Mouse (Mus musculus): ENCODE measurements around the gene Cnpy1. TPM values are rescaled to one million over a fixed set of nuclear protein-coding genes. Genes with fewer than 3 reads are reported as not detected.

The Cnpy1 gene
- total and polyA plus RNA-seq, 3 experiments: not detected

DNA sequence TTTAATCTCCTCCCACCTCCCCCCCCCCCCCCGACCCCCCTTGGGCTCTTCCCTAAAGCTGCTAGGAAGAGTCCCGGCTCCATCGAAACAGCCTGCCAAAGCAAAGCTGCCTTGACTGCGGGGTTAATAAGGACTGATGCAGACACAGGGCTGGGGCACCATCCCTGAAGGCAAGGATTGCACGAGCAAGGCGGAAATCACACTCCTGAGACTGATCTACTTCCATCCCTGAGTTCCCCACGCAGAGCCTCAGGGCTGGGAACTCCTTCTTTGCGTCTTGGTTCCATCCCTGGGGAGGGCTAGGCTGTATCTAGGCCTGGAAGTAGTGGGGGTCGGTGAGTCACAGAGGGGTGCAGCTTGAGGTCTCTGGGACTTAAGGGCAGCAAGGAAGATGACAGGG is 71.5 kb downstream of the Cnpy1 start:
- Histone ChIP-seq H3K27ac (ENCODE audit: control insufficient read depth, low read depth, low read length) (no peak overlapping the region), H3K4me3 (ENCODE audit: control insufficient read depth in 1 of 2, insufficient read depth in 1 of 2, low read depth in 2 of 2, low read length in 2 of 2) (no peak overlapping the region), H3K9ac (ENCODE audit: control insufficient read depth, low read depth, low read length, poor library complexity, severe bottlenecking) (no peak overlapping the region), H3K79me2 (ENCODE audit: control insufficient read depth, insufficient read depth, low read length, poor library complexity) (no peaks in the 10 kb centered on the region), H3K36me3 (ENCODE audit: control insufficient read depth in 1 of 2, insufficient read depth in 2 of 2, low read length in 2 of 2) (no peaks in the 10 kb centered on the region), H3K4me1 (ENCODE audit: control insufficient read depth in 1 of 2, insufficient read depth in 2 of 2, low read length in 2 of 2) (no peaks in the 10 kb centered on the region), H3K9me3 (replicated peaks; ENCODE audit: insufficient read depth, low read length) (no peaks in the 10 kb centered on the region; the same call in 1 of the 2 replicates), H3K27me3 (ENCODE audit: control insufficient read depth in 1 of 2, insufficient read depth in 2 of 2, low read length in 2 of 2) (no peaks in the 10 kb centered on the region)
- TF ChIP-seq ZKSCAN1 (IDR thresholded peaks at IDR 0.05; ENCODE audit: low read depth, low read length) (no peak), E2F4 (IDR thresholded peaks at IDR 0.05; ENCODE audit: borderline replicate concordance, low read depth, low read length) (no peak), CHD1 (IDR thresholded peaks at IDR 0.05; ENCODE audit: low read depth, low read length) (no peak), CTCF (IDR thresholded peaks at IDR 0.05 in 2 of 3, conservative IDR thresholded peaks at IDR 0.05 in 1 of 3; ENCODE audit: control insufficient read depth in 1 of 3, insufficient read depth in 1 of 3, low read depth in 2 of 3, low read length in 3 of 3, poor library complexity in 1 of 3, severe bottlenecking in 1 of 3) (no peak), GATA1 (IDR thresholded peaks at IDR 0.05; ENCODE audit: low read depth, low read length) (no peak), USF2 (IDR thresholded peaks at IDR 0.05; ENCODE audit: borderline replicate concordance in 1 of 2, insufficient read depth in 1 of 2, low read depth in 1 of 2, low read length in 2 of 2) (no peak), TBP (IDR thresholded peaks at IDR 0.05; ENCODE audit: low read depth, low read length) (no peak), ETS1 (IDR thresholded peaks at IDR 0.05; ENCODE audit: low read depth, low read length) (no peak), MYC (IDR thresholded peaks at IDR 0.05; ENCODE audit: low read depth, low read length) (no peak), MEF2A (IDR thresholded peaks at IDR 0.05; ENCODE audit: extremely low read depth, insufficient replicate concordance, low read depth, low read length, poor library complexity, severe bottlenecking) (no peak), RCOR1 (IDR thresholded peaks at IDR 0.05; ENCODE audit: low read depth, low read length) (no peak), HCFC1 (IDR thresholded peaks at IDR 0.05; ENCODE audit: low read depth, low read length) (no peak), TAL1 (IDR thresholded peaks at IDR 0.05; ENCODE audit: low read length) (no peak), JUND (IDR thresholded peaks at IDR 0.05; ENCODE audit: low read depth, low read length) (no peak), BHLHE40 (IDR thresholded peaks at IDR 0.05; ENCODE audit: borderline replicate concordance, low read depth, low read length) (no peak), TCF12 (IDR thresholded peaks at IDR 0.05; ENCODE audit: low read depth, low read length) (no peak), POLR2A (IDR thresholded peaks at IDR 0.05; ENCODE audit: control insufficient read depth in 1 of 2, insufficient read depth in 1 of 2, low read depth in 1 of 2, low read length in 2 of 2, poor library complexity in 1 of 2) (no peak), POLR2AphosphoS2 (IDR thresholded peaks at IDR 0.05; ENCODE audit: low read length) (no peak), MXI1 (IDR thresholded peaks at IDR 0.05; ENCODE audit: low read depth, low read length) (no peak)
- no peak for DNase-seq (ENCODE audit: low read depth, low spot score)

GRCm38 (mm10) chr5:28173674-28174073 is 71.9 kb downstream of the Cnpy1 start:
- Histone ChIP-seq H3K4me1 (ENCODE audit: control insufficient read depth in 1 of 2, insufficient read depth in 2 of 2, low read length in 2 of 2) (no peaks in the 10 kb centered on the region), H3K4me3 (ENCODE audit: control insufficient read depth in 1 of 2, insufficient read depth in 1 of 2, low read depth in 2 of 2, low read length in 2 of 2) (no peak overlapping the region), H3K9me3 (replicated peaks; ENCODE audit: insufficient read depth, low read length) (no peaks in the 10 kb centered on the region; the same call in 1 of the 2 replicates), H3K9ac (ENCODE audit: control insufficient read depth, low read depth, low read length, poor library complexity, severe bottlenecking) (no peak overlapping the region), H3K36me3 (ENCODE audit: control insufficient read depth in 1 of 2, insufficient read depth in 2 of 2, low read length in 2 of 2) (no peaks in the 10 kb centered on the region), H3K27me3 (ENCODE audit: control insufficient read depth in 1 of 2, insufficient read depth in 2 of 2, low read length in 2 of 2) (no peaks in the 10 kb centered on the region), H3K27ac (ENCODE audit: control insufficient read depth, low read depth, low read length) (no peak overlapping the region), H3K79me2 (ENCODE audit: control insufficient read depth, insufficient read depth, low read length, poor library complexity) (no peaks in the 10 kb centered on the region)
- TF ChIP-seq POLR2A (IDR thresholded peaks at IDR 0.05; ENCODE audit: control insufficient read depth in 1 of 2, insufficient read depth in 1 of 2, low read depth in 1 of 2, low read length in 2 of 2, poor library complexity in 1 of 2) (no peak), UBTF (IDR thresholded peaks at IDR 0.05; ENCODE audit: borderline replicate concordance, insufficient read depth, low read depth, low read length) (no peak), ZNF384 (IDR thresholded peaks at IDR 0.05; ENCODE audit: low read depth, low read length) (no peak), POLR2AphosphoS2 (IDR thresholded peaks at IDR 0.05; ENCODE audit: low read length) (no peak), RAD21 (IDR thresholded peaks at IDR 0.05; ENCODE audit: low read depth, low read length) (no peak), ELF1 (IDR thresholded peaks at IDR 0.05; ENCODE audit: low read depth, low read length) (no peak), HCFC1 (IDR thresholded peaks at IDR 0.05; ENCODE audit: low read depth, low read length) (no peak)
- no peak for DNase-seq (ENCODE audit: low read depth, low spot score)
